Comparison of ENCODE assay signal across 23 mouse cellular contexts in the genomic region with DNA sequence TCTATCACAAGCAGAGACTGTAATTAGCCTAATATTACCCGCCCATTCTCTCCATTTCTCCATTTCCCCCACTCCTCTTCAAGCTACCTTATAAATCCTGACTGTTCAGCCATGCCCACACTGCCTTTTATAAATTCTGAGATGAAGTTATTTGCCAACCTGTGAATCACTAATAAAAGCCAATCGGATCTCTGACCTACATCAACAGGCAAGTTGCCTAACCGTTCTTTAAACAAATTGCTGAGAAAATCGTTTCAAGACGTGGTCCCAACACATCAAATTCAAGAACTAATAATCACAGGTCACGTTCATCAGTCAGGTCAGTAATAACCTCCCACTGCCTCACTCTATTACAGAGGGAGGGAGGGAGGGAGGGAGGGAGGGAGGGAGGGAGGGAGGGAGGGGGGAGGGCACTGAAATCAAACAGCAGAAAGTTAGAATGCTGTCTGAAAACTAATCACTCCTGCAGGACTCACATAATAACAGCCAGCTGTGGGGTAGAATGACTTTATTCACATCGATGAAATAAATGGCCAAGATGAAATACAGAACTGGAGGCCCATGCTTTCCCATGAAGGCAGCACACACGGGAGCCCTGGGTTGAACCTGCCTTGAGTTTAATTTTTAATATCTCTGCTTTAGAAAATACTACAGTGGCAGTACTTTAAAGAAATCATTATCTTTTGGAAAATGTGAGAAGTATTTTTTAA.
DNase-seq lines count a peak whose midpoint lies in the region; ATAC-seq lines count a peak whose summit lies in the region.
"Had no signal": no experiment of that assay in that cellular context is flagged by ENCODE, and none has a peak within 500 bp of the region (broad histone marks: within the 10 kb centered on the region; RNA-seq: fewer than 3 reads in every experiment).

No protein-coding gene starts in this region.

- H3K9me3 ChIP-seq in heart, embryonic 13.5 days, result no peaks in the 10 kb centered on the region
- H3K9me3 ChIP-seq in embryonic facial prominence, embryonic 11.5 days (replicated peaks; ENCODE audit: control insufficient read depth, low read length), result no peaks in the 10 kb centered on the region
- H3K9me3 ChIP-seq in limb, embryonic 13.5 days, result no peaks in the 10 kb centered on the region
- H3K9me3 ChIP-seq: forebrain, embryonic 12.5 days; heart, embryonic 15.5 days; hindbrain, embryonic 12.5 days; liver, embryonic 12.5 days had no signal

- peak overlapping the region; percentile 36; the same call in 1 of the 2 replicates for H3K4me2 ChIP-seq in heart, embryonic 13.5 days
- no peak overlapping the region for H3K4me2 ChIP-seq in embryonic facial prominence, embryonic 11.5 days (ENCODE audit: low read depth, low read length)
- H3K4me2 ChIP-seq in limb, embryonic 13.5 days (replicated peaks), result no peak overlapping the region
- H3K4me2 ChIP-seq: forebrain, embryonic 12.5 days; heart, embryonic 15.5 days; hindbrain, embryonic 12.5 days; liver, embryonic 12.5 days; midbrain, embryonic 11.5 days had no signal

- no peak overlapping the region for H3K4me3 ChIP-seq in heart, embryonic 13.5 days
- H3K4me3 ChIP-seq in embryonic facial prominence, embryonic 11.5 days (ENCODE audit: low read depth, low read length), result no peak overlapping the region
- H3K4me3 ChIP-seq in limb, embryonic 13.5 days, result no peak overlapping the region
- H3K4me3 ChIP-seq: forebrain, embryonic 12.5 days; heart, embryonic 15.5 days; hindbrain, embryonic 12.5 days; layer of hippocampus, adult 2 months; liver, embryonic 12.5 days had no signal

- peaks cover 74% of the 10 kb centered on the region for H3K4me1 ChIP-seq in heart, embryonic 13.5 days
- no peaks in the 10 kb centered on the region for H3K4me1 ChIP-seq in embryonic facial prominence, embryonic 11.5 days (ENCODE audit: control insufficient read depth, insufficient read depth, low read length)
- H3K4me1 ChIP-seq in limb, embryonic 13.5 days, result peaks cover 63% of the 10 kb centered on the region

- no peak overlapping the region for H3K9ac ChIP-seq in heart, embryonic 13.5 days
- no peak overlapping the region for H3K9ac ChIP-seq in embryonic facial prominence, embryonic 11.5 days (replicated peaks; ENCODE audit: low read length)
- H3K9ac ChIP-seq in limb, embryonic 13.5 days, result no peak overlapping the region
- H3K9ac ChIP-seq: forebrain, embryonic 12.5 days; heart, embryonic 15.5 days; hindbrain, embryonic 12.5 days; liver, embryonic 12.5 days had no signal

- H3K27ac ChIP-seq in heart, embryonic 13.5 days (replicated peaks), result peak overlapping the region; percentile 69; the same call in 1 of the 2 replicates
- no peak overlapping the region for H3K27ac ChIP-seq in embryonic facial prominence, embryonic 11.5 days (replicated peaks; ENCODE audit: low read depth, low read length)
- no peak overlapping the region for H3K27ac ChIP-seq in limb, embryonic 13.5 days
- H3K27ac ChIP-seq: forebrain, embryonic 12.5 days; hindbrain, embryonic 12.5 days; kidney, postnatal 0 days; layer of hippocampus, adult 2 months; liver, embryonic 12.5 days had no signal

- WGBS in heart, embryonic 13.5 days, result 59% methylated on average over 8 of the region's 8 CpGs
- 27% methylated on average over 8 of the region's 8 CpGs for WGBS in embryonic facial prominence, embryonic 11.5 days
- WGBS in limb, embryonic 13.5 days, result 15% methylated on average over 8 of the region's 8 CpGs

- H3K27me3 ChIP-seq in heart, embryonic 13.5 days (replicated peaks), result no peaks in the 10 kb centered on the region
- H3K27me3 ChIP-seq in embryonic facial prominence, embryonic 11.5 days (ENCODE audit: control insufficient read depth, insufficient read depth, low read length), result no peaks in the 10 kb centered on the region
- H3K27me3 ChIP-seq in limb, embryonic 13.5 days, result no peaks in the 10 kb centered on the region
- H3K27me3 ChIP-seq: forebrain, embryonic 12.5 days; heart, embryonic 15.5 days; hindbrain, embryonic 12.5 days; liver, embryonic 12.5 days had no signal

- no peaks in the 10 kb centered on the region for H3K36me3 ChIP-seq in heart, embryonic 13.5 days
- H3K36me3 ChIP-seq in embryonic facial prominence, embryonic 11.5 days (replicated peaks; ENCODE audit: control insufficient read depth, insufficient read depth, low read depth, low read length), result no peaks in the 10 kb centered on the region
- no peaks in the 10 kb centered on the region for H3K36me3 ChIP-seq in limb, embryonic 13.5 days
- H3K36me3 ChIP-seq: forebrain, embryonic 12.5 days; heart, embryonic 15.5 days; hindbrain, embryonic 12.5 days; liver, embryonic 12.5 days had no signal

- peak; percentile 33 for DNase-seq in embryo, embryonic 10.5 days (ENCODE audit: low spot score)
- no peak for DNase-seq in embryo, embryonic 10 days (ENCODE audit: low spot score)
- no peak for DNase-seq in heart, postnatal 4 days
- peak; percentile 69 for DNase-seq in embryonic facial prominence, embryonic 11.5 days (ENCODE audit: low spot score)
- DNase-seq in right cerebral cortex, postnatal 10 days (ENCODE audit: low spot score in 2 of 2), result no peak
- DNase-seq: adrenal gland, postnatal 10 days; cerebellum, adult 2 months; cerebellum, postnatal 25 days; kidney, adult 11 months; layer of hippocampus, postnatal 36 days; lung, adult 18-20 months; lung, postnatal 10 days; right cerebral cortex, postnatal 4 days; thymus, postnatal 36 days had no signal

- ATAC-seq in heart, embryonic 13.5 days (ENCODE audit: extremely low read depth, insufficient number of reproducible peaks, low FRiP score, low TSS enrichment), result no peak
- no peak; the same call in 1 of the 2 replicates for ATAC-seq in embryonic facial prominence, embryonic 11.5 days (replicated peaks; ENCODE audit: insufficient number of reproducible peaks, low FRiP score, low TSS enrichment, low read depth)
- peak; percentile 44; the same call in 1 of the 2 replicates for ATAC-seq in limb, embryonic 13.5 days (ENCODE audit: low FRiP score, low read depth)
- ATAC-seq: liver, embryonic 12.5 days had no signal

Comparison
In these comparisons a context has a peak if more than half of its experiments do, and no peak if none do; other contexts are left out.
1. DNase-seq: peak in embryo, embryonic 10.5 days (single experiment) and embryonic facial prominence, embryonic 11.5 days (single experiment); none in embryo, embryonic 10 days (single experiment), heart, postnatal 4 days (single experiment) and right cerebral cortex, postnatal 10 days (0 of 2).